Mouse (Mus musculus) layer of hippocampus, postnatal 25 days (tissue): ENCODE results near the gene Shprh. TPM values are rescaled to one million over a fixed set of nuclear protein-coding genes. Genes with fewer than 3 reads are reported as not detected.
"Not testable (repeated sequence)": the region's sequence is repeated elsewhere in the genome, so short reads cannot be mapped to it uniquely, and the experiment has no call there.

ENCODE experiments used
- DNase-seq, 2 experiments: peaks; one replicate each; pipeline ENCODE4 v3.0.0; 2022; ENCODE audit warnings: mixed read lengths in 2 of 2, low spot score in 1 of 2; ENCODE audit errors: extremely low spot score in 1 of 2
- total RNA-seq, 2 experiments: library from RNA; stranded (reverse); gene quantifications; 2 replicates each; pipeline ENCODE4 v1.2.3; 2021

Gene Shprh
- 10 to 100 TPM; 42.7 to 45.5 TPM for total RNA-seq

- DNase-seq = peak; percentile 85 to 89
Measured at GRCm38 (mm10) chr10:11148884-11149741, at the start of gene Shprh. Gene Shprh (plus strand): TSS chr10:11149427.

GRCm38 (mm10) chr10:11121781-11122180, 27.4 kb upstream of the Shprh start:
- DNase-seq = no peak

GRCm38 (mm10) chr10:11145580-11145979, 3.6 kb upstream of the Shprh start:
- DNase-seq = no peak

- DNase-seq = no peak
Measured at GRCm38 (mm10) chr10:11148446-11148845, 781 bp upstream of the Shprh start.

GRCm38 (mm10) chr10:11149742-11150125, 507 bp downstream of the Shprh start:
- no peak for DNase-seq

- DNase-seq = no peak
Measured at GRCm38 (mm10) chr10:11151644-11152043, 2.4 kb downstream of the Shprh start.

- no peak for DNase-seq
Measured at GRCm38 (mm10) chr10:11157039-11157438, 7.8 kb downstream of the Shprh start.

GRCm38 (mm10) chr10:11164537-11164936, 15.3 kb downstream of the Shprh start:
- DNase-seq = no peak

GRCm38 (mm10) chr10:11170252-11170651, 21.0 kb downstream of the Shprh start:
- no peak for DNase-seq

- DNase-seq = no peak
Measured at GRCm38 (mm10) chr10:11171615-11172014, 22.4 kb downstream of the Shprh start.

GRCm38 (mm10) chr10:11172519-11172918, 23.3 kb downstream of the Shprh start:
- no peak for DNase-seq

GRCm38 (mm10) chr10:11175801-11176482, 26.7 kb downstream of the Shprh start:
- no peak for DNase-seq

GRCm38 (mm10) chr10:11180077-11180476, 30.9 kb downstream of the Shprh start:
- no peak for DNase-seq

GRCm38 (mm10) chr10:11197341-11197740, 48.1 kb downstream of the Shprh start:
- DNase-seq = no peak

GRCm38 (mm10) chr10:11198346-11198745, 49.1 kb downstream of the Shprh start:
- no peak for DNase-seq

GRCm38 (mm10) chr10:11199980-11200379, 50.8 kb downstream of the Shprh start:
- no peak for DNase-seq

- DNase-seq = not testable (repeated sequence)
Measured at GRCm38 (mm10) chr10:11205883-11206282, 56.7 kb downstream of the Shprh start.

GRCm38 (mm10) chr10:11208670-11209069, 59.4 kb downstream of the Shprh start:
- no peak for DNase-seq

GRCm38 (mm10) chr10:11212003-11212402, 62.8 kb downstream of the Shprh start:
- DNase-seq = no peak

GRCm38 (mm10) chr10:11226442-11226841, 77.2 kb downstream of the Shprh start:
- DNase-seq = no peak

- DNase-seq = no peak
Measured at GRCm38 (mm10) chr10:11229545-11230178, 80.4 kb downstream of the Shprh start.
